Mouse (Mus musculus): Measurements from ENCODE around the gene Slc35g2. TPM values are rescaled to one million over a fixed set of nuclear protein-coding genes. Genes with fewer than 3 reads are reported as not detected.

The Slc35g2 gene
- polyA plus RNA-seq (2017; shearing (Covaris generic)) = 0.17 TPM

GRCm38 (mm10) chr9:100570626-100571233 lies at the start of gene Slc35g2:
Gene Slc35g2 (minus strand): TSS chr9:100571090.

GRCm38 (mm10) chr9:100597546-100597945 lies 26.7 kb upstream of the Slc35g2 start, which contains the start of gene Stag1:
Gene Stag1 (plus strand): TSS chr9:100597798.

GRCm38 (mm10) chr9:100545715-100546593 lies 24.9 kb downstream of the Slc35g2 start, which contains the start of gene Nck1:
Gene Nck1 (minus strand): TSS chr9:100546134.

Other genes starting within 250 kb of the Slc35g2 start
- gene Il20rb, start 84.3 kb downstream of the Slc35g2 start, polyA plus RNA-seq (2017; shearing (Covaris generic)) = 1.7 TPM
- gene Nck1, start 25.0 kb downstream of the Slc35g2 start, polyA plus RNA-seq (2017; shearing (Covaris generic)) = 115 TPM
- gene Stag1, start 26.7 kb upstream of the Slc35g2 start, polyA plus RNA-seq (2017; shearing (Covaris generic)) = 128 TPM